Mouse (Mus musculus) T-helper 1 cell (primary cell): Measurements from ENCODE around the gene Eno1.
"Not testable (repeated sequence)": the region's sequence is repeated elsewhere in the genome, so short reads cannot be mapped to it uniquely, and the experiment has no call there.

Source experiments
- in situ Hi-C: fragments of 300-600 bp; cut with MboI, MseI; formaldehyde crosslinking; loops from one replicate; pipeline ENCODE4 v1.15.1; 2025; ENCODE audit warnings: high pct_unique_total_duplicates

The Eno1 gene

DNA sequence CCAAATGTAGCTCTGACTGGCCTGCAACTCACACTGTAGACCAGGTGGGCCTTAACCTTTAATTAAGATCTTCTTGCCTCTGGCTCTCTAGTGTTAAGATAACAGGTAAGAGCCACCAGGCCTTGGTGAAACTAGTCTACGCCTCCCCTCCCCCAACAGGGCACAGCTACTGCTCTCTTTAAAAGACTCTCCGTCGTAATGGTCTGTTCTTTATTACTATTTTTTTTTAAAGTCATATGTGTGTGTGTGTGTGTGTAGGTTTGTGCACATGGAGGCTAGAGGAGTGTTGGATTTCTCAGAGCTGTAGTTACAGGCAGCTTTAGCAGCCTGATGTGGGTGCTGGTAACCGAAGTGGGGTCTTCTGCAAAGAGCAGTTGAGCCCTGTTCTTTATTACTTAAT, 43.9 kb downstream of the Eno1 start:
- in situ Hi-C loops, result no loop called here

DNA sequence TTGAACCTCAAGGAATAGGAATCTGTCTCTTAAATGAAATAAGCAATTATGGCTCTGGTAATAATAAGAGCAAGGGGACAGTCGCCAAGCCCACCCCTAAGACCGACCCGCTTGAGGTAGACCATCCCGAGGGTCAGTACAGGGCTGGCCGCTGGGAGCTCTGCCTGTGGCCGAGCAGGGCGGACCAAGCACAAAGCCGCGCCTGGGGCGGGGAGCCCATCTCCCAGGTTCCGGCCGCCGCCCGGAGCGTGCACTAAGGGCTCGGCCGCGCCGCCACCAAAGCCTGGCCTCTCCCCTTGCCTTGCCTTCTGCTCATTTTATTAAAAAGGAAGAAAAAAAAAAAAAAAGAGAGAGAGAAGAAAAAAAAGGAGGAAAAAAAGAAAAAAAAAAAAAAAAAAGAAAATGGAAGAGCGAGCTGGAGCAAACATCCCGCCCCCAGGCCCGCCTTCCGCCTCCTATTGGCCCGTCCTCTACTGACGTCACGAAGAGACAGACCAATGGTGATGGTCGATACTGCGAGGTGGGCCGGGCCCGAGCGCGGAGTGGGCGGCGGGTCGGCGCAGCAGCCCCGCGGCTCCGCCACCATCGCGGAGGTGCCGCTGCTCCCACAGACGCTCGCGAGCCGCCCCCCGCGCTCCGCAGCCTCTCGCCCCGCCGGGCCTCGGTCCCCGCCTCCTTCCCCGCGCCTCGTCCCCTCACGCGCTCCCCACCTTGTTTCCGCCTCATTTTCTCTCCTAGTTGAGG, 44.7 kb downstream of the Eno1 start, which contains the start of gene Rere:
Gene Rere, plus strand, starts transcription at position 629 of the 744 bp plus-strand sequence.
- in situ Hi-C loops, result no loop called here

DNA sequence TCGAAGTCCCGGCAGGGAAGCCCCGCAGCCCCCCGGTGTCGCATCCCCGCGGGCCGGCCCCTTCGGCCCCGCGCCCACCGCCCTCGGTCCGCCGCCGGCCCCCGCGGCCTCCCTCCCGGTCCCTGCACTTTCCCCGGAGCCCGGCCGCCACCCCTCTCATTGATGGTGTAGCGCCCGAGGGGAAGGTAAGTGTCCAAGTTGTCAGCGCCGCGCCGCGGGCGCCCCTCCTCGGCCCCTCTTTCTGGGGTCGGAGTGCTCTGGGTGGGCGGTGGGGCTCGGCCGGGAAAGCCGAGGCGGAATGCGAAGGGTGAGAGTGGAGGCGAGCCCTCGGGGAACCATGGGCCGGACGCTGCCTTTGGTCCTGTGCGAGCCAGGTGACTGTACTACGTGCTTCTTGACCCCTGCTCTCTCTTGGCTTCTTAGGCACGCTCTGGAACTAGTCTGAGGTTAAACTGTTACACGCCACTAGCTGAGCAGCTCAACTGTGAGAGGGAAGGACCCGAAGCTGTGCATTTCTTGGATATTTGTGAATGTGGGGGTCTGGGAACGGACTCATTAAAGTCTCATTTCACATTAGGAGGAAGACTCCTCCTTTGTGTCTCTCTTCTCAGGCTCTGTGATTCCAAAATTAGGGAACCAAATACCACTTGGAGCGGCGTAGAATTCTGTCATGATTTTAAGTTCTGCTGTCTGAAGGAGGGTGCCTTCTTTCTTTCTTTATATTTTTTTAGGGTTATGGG, 45.5 kb downstream of the Eno1 start:
- in situ Hi-C loops, result no loop called here

DNA sequence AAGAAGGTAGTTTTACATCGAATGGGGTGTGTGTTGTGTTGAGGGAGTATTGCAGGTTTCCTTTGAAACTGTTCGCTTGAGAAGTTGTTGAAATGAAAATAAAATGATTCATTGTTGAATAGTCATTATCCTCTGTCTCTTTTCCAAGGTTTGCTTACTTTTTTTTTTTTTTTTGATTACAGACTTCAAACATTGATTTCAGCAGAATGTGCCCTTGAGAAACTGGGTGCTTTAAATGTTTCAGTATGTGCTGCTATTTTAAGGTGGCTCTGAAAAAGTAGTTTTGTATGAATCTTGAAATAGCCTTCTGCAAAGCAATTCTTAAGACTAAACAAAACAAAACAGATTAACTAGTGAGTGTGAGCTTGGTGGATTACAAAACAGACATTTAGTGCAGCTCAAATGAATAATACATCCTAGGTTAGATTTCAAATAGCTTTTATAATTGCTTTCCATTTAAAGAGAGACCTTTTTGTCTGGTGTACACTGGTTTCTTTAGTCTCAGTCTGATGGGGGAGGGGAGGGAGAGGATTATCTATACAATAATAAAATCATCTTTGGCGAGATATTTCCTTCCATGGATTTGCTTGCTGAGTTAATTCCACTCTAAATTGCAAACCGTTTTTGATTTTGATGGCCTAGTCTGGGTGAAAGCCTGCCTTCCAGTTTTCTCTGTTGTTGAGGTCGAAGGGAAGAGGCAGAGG, 46.3 kb downstream of the Eno1 start:
- in situ Hi-C loops, result no loop called here

DNA sequence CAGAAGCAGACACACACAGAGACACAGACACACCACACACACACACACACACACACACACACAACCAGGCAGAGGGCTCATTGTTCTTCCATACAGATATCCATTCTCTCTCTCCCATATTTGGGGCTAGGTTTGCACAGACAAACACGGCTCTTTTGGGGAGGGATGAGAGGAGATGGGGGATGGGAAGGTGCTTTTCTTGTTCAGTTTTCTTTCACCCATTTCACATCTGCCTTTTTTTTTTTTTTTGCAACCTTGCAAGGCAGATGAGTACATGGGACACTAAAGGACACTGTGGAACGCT, 46.8 kb downstream of the Eno1 start:
- in situ Hi-C loops, result no loop called here

DNA sequence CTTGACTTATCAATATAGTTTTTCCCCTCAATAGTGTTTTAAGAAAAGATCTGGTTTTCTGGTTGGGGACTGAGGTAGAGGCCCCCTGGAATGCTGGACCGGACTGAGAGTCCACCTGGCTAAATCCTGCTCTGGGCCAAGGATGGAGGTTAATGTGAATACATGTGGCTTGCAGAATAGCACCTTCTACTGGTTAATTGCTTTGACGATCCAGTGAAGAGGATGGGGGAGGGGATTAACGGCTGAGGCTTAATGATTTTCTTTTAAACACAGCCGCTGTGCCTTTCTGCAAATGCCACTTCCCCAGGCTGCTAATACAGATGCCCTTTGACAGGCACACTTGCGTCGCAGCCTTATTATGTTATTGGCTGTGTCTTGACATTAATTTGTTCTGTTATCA, 47.5 kb downstream of the Eno1 start:
- in situ Hi-C loops, result no loop called here

DNA sequence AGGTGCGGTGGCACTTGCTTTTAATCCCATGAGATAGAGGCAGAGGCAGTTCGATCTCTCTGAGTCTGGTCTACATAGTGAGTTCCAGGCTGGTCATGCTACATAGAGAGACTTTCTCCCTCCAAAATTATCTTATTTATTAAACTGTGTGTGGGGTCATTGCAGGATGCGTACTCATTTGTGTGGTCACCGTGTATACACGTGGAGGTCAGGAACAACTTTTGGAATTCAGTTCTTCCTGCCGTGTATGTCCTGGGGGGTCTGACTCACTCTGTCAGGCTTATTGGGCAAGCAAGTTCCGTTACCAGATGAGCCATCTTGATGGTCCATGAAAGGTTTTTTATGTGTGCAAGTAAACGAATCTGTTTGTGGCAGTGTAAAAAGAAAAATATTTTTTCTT, 50.5 kb downstream of the Eno1 start:
- in situ Hi-C loops, result no loop called here

DNA sequence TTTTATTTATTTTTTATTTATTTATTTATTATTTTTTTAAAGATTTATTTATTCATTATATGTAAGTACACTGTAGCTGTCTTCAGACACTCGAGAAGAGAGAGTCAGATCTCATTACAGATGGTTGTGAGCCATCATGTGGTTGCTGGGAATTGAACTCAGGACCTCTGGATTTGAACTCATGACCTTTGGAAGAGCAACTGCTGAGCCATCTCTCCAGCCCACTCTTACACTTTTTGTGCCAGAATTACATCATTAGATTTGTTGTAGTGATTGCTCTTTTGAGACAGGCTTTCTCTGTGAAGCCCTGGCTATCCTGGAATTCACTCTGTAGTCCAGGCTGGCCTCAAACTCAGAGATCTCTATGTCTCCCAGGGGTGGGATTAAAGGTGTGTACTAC, 50.9 kb downstream of the Eno1 start:
- in situ Hi-C loops, result not testable (repeated sequence)

DNA sequence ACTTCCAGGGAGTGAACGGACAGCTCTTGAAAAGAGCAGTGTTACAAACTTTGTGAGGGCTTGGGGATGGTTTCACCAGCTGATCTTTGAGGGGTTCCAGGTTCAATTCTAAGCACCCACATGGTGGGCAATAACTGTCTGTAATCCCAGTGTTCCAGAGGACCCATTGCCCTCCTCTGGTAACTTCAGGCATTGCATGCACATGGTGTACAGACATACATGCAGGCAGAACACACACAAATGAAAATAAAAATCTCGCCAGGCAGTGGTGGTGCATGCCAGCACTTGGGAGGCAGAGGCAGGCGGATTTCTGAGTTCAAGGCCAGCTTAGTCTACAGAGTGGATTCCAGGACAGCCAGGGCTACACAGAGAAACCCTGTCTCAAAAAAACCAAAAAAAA, 55.4 kb downstream of the Eno1 start:
- in situ Hi-C loops, result no loop called here

DNA sequence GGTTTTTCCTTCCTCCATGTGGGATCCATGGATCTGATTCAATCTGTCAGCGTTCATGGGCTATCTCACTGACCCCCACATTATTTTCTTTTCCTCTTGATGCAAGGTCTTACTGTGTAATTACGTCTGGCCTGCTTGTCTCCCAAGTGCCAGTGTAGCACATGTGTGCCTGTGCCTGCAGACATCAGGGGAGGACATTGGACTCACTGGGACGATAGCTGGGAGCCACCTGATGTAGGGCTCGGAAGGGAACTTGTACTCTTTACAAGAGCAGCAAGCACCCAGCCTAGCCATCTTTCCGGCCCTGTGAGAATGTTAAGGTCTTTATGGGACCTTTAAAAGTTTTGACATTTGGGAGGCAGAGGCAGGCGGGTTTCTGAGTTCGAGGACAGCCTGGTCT, 58.3 kb downstream of the Eno1 start:
- in situ Hi-C loops, result no loop called here

DNA sequence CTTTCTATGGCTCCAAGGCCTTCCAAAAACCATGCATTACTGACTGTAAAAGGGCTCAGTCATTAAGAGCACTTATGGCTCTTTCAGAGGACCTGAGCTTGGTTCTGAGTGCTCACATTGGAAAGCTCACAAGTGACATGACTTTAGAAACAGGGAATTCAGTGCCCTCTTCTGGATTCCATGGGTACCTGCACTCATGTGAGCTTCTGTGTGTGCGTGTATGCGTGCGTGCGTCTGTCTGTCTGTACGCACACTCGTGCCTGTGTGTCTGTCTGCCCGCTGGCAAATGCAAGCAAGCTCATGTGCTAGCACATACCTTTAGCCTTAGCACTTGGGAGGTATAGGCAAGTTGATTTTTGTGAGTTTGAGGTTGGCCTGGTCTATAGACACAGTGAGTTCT, 59.4 kb downstream of the Eno1 start:
- in situ Hi-C loops, result no loop called here
